Mouse (Mus musculus): ENCODE data around the gene Dtnb. TPM values are rescaled to one million over a fixed set of nuclear protein-coding genes. Genes with fewer than 3 reads are reported as not detected.
A peak's percentile ranks its signal among the peaks of the same experiment; 100 is the strongest.

Dtnb gene
- polyA plus RNA-seq, 1 experiment from 2014 or later: 40.9 TPM

DNA sequence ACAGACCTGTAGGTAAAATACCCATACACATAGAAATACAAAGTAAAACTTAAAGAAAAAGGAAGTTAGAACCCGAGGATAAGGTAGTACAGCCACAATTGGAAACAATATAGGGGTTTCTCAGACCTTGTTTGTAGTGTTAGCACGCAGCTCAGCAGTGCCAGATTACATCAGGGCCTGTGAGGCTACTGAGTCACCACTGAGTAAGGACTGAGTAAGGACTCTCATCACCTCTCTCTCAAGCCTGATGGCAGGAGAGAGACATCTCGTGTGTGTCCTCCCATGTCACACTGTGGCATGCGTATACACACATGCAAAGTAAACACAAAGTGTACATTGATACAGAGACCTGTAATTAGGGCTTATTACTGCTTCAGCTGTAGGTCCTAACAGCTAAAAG, 175.4 kb downstream of the Dtnb start:
- Histone ChIP-seq H3K9me3 (no peaks in the 10 kb centered on the region), H3K4me2 (no peak overlapping the region), H3K9ac (no peak overlapping the region), H3K4me1 (replicated peaks) (0 out of 2 replicates have a peak, but pooled peaks cover 3% of the 10 kb centered on the region), H3K27me3 (no peaks in the 10 kb centered on the region), H3K27ac (no peak overlapping the region), H3K36me3 (peaks cover 9% of the 10 kb centered on the region), H3K4me3 (no peak overlapping the region)
- WGBS: 90% methylated on average over 4 of the region's 4 CpGs
- ATAC-seq (ENCODE audit: low FRiP score): no peak

GRCm38 (mm10) chr12:3755522-3755921, 183.3 kb downstream of the Dtnb start:
- 87% methylated on average over 6 of the region's 6 CpGs for WGBS
- H3K27me3 ChIP-seq: no peaks in the 10 kb centered on the region
- H3K9me3 ChIP-seq: no peaks in the 10 kb centered on the region
- no peak for ATAC-seq (ENCODE audit: low FRiP score)
- no peak overlapping the region for H3K4me2 ChIP-seq
- no peak overlapping the region for H3K9ac ChIP-seq
- H3K27ac ChIP-seq: no peak overlapping the region
- H3K4me1 ChIP-seq (replicated peaks): no peaks in the 10 kb centered on the region
- no peak overlapping the region for H3K4me3 ChIP-seq
- H3K36me3 ChIP-seq: peaks cover 19% of the 10 kb centered on the region

GRCm38 (mm10) chr12:3756216-3756615, 184.0 kb downstream of the Dtnb start:
- no peak for ATAC-seq (ENCODE audit: low FRiP score)

DNA sequence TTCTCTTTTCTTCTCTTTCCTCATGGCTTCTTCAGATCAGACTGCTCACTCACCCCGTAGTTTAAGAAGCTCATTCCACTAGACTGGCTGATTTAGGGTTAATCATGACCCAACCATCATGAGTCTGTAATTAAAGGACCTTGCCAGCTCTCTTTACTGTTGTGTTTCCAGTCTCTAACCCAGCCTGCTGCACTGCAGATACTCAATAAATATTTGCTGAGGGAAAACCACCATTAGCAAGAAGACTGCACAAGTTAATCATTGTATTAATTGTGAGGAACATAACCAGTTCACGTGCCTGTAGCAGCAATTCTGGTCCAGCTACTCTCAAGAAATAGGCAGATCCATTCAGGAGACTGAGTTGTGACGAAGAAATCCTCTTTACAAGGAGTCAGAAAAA, 185.9 kb downstream of the Dtnb start:
- peaks cover 8% of the 10 kb centered on the region for H3K36me3 ChIP-seq
- H3K9ac ChIP-seq: no peak overlapping the region
- no peaks in the 10 kb centered on the region for H3K9me3 ChIP-seq
- peaks cover 12% of the 10 kb centered on the region for H3K4me1 ChIP-seq (replicated peaks)
- WGBS: 83% methylated on average over 3 of the region's 3 CpGs
- H3K4me2 ChIP-seq: no peak overlapping the region
- no peak overlapping the region for H3K4me3 ChIP-seq
- no peak for ATAC-seq (ENCODE audit: low FRiP score)
- H3K27me3 ChIP-seq: no peaks in the 10 kb centered on the region
- H3K27ac ChIP-seq: no peak overlapping the region

More at GRCm38 (mm10) chr12:3756216-3756615, 184.0 kb downstream of the Dtnb start:
- Histone ChIP-seq H3K4me3 (no peak overlapping the region), H3K36me3 (peaks cover 19% of the 10 kb centered on the region), H3K4me2 (no peak overlapping the region), H3K4me1 (replicated peaks) (peaks cover 6% of the 10 kb centered on the region), H3K27me3 (no peaks in the 10 kb centered on the region), H3K27ac (no peak overlapping the region), H3K9ac (no peak overlapping the region), H3K9me3 (no peaks in the 10 kb centered on the region)
- 96% methylated on average over 3 of the region's 3 CpGs for WGBS

DNA sequence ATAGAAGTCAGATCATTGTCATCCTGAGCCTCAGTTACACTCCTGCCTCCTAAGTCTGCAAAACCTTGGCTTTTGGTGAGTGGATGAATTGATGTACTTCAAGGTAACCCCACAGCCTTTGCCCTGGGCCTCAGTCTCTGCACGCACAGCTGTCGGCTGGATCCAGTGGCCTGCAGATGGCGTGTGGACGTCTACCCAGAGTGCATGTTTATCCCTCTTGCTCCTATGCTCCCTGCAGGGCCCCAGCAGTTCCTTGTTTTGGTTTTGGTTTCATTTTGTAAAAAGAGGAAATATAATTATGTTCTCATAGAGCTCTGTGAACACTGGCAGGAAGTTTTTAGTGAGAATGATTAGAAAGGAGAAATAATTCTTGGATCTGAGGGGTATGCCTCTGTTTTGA, 187.2 kb downstream of the Dtnb start:
- no peaks in the 10 kb centered on the region for H3K36me3 ChIP-seq
- WGBS: 65% methylated on average over 4 of the region's 4 CpGs
- no peak overlapping the region for H3K4me3 ChIP-seq
- no peaks in the 10 kb centered on the region for H3K27me3 ChIP-seq
- H3K9me3 ChIP-seq: no peaks in the 10 kb centered on the region
- no peak for ATAC-seq (ENCODE audit: low FRiP score)
- no peak overlapping the region for H3K27ac ChIP-seq
- no peak overlapping the region for H3K4me2 ChIP-seq
- H3K4me1 ChIP-seq (replicated peaks): peaks cover 12% of the 10 kb centered on the region
- no peak overlapping the region for H3K9ac ChIP-seq

- H3K9ac ChIP-seq: peak overlapping the region; percentile 35; the same call in 1 of the 2 replicates
- H3K4me3 ChIP-seq: no peak overlapping the region
- peak; percentile 89 for ATAC-seq (ENCODE audit: low FRiP score)
- 56% methylated on average over 4 of the region's 4 CpGs for WGBS
- H3K36me3 ChIP-seq: no peaks in the 10 kb centered on the region
- H3K27me3 ChIP-seq: no peaks in the 10 kb centered on the region
- H3K9me3 ChIP-seq: no peaks in the 10 kb centered on the region
- peaks cover 12% of the 10 kb centered on the region for H3K4me1 ChIP-seq (replicated peaks)
- H3K4me2 ChIP-seq: no peak overlapping the region
- H3K27ac ChIP-seq: peak overlapping the region; percentile 76
Observed at GRCm38 (mm10) chr12:3760876-3761590, 188.9 kb downstream of the Dtnb start.

DNA sequence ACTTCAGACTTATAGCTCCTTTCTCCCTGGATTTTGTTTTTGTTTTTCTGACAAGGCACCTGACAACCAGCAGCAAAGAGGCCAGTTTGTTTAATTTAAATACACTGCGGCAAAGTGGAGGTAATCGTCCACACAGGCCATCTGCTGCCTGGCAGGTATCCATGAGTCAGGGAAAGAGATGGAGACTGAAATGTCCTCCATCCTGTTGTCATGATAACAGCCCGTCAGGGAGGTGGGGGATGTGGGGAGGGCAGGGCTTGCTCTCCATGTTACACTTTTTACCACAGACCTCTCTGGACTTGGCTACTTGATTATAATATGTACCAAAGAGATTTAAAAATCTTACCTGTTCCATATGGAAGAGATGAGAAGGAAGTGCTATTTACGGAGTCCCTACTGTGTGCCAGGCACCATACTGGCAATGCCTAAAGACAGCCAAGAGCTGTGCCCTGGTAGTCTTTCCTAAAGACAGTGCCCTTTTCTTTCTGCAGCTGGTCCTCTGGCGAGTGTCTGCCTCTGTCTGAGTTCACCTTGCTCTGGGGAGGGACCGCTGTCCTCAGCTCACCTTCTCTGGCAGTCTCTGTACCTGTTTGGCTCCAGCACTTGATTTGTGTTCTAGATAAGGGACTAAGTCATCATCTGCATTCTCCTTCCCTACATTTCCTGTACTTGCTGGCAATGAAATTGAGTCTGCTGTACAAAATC, 189.6 kb downstream of the Dtnb start:
- no peak overlapping the region for H3K4me2 ChIP-seq
- H3K27me3 ChIP-seq: no peaks in the 10 kb centered on the region
- H3K9ac ChIP-seq: no peak overlapping the region; the same call in 1 of the 2 replicates
- ATAC-seq (ENCODE audit: low FRiP score): peak; percentile 73; the same call in 1 of the 2 replicates
- peak overlapping the region; percentile 76 for H3K27ac ChIP-seq
- H3K4me3 ChIP-seq: no peak overlapping the region
- 70% methylated on average over 6 of the region's 6 CpGs for WGBS
- peaks cover 12% of the 10 kb centered on the region for H3K4me1 ChIP-seq (replicated peaks)
- no peaks in the 10 kb centered on the region for H3K36me3 ChIP-seq
- no peaks in the 10 kb centered on the region for H3K9me3 ChIP-seq

DNA sequence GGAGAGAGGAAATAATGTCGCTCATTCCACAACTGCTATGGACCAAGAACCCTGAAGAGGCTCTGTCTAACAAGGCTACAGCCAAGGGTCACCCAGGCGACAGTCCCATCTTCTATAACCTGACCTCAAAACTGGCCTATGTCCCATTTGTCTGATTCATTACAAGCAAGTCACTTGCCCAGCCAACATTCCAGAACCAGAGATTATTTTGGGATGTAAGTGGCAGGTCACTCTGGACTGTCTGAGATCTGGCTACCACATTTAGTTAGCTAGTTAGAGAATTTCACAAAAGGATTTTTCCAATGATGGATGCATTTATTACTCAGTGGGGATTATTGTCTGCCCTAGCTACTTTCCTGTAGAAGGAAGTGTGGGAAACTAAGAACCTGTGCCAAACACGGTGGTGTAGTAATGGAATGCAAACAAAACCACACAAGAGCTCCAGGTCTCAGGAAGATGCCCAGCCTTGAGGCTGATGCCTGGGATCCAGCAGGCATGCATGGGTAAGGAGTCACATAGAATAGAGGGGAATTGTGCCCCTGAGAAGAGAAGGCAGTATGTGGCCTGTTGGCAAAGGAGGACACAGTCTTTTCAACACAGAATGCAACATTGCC, 192.1 kb downstream of the Dtnb start:
- no peaks in the 10 kb centered on the region for H3K36me3 ChIP-seq
- no peaks in the 10 kb centered on the region for H3K27me3 ChIP-seq
- no peak overlapping the region for H3K9ac ChIP-seq
- 86% methylated on average over 3 of the region's 3 CpGs for WGBS
- H3K4me3 ChIP-seq: no peak overlapping the region
- no peak overlapping the region for H3K27ac ChIP-seq
- no peak overlapping the region for H3K4me2 ChIP-seq
- H3K9me3 ChIP-seq: no peaks in the 10 kb centered on the region
- peaks cover 12% of the 10 kb centered on the region for H3K4me1 ChIP-seq (replicated peaks)
- no peak for ATAC-seq (ENCODE audit: low FRiP score)

DNA sequence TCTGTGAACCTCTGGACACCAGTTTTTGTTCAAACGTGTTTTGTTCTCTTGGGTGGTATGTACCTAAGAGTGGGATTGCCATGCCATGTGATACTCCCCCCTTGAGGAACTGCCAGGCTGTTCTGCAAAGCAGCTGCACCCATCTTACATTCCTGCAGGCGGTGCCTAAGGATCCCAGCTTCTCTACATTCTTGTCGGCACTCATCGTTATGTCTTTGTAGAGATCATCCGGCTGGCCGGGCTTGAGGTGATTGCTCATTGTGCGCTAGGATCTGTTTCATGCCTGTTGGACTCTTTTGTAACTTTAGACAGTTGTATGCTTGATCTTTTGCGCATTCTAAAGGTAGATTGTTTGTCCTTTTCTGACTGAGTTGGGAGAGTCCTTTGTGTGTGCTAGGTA, 195.2 kb downstream of the Dtnb start:
- Histone ChIP-seq H3K9ac (no peak overlapping the region), H3K9me3 (no peaks in the 10 kb centered on the region), H3K4me3 (no peak overlapping the region), H3K36me3 (no peaks in the 10 kb centered on the region), H3K4me1 (replicated peaks) (no peaks in the 10 kb centered on the region), H3K4me2 (no peak overlapping the region), H3K27me3 (no peaks in the 10 kb centered on the region), H3K27ac (no peak overlapping the region)
- no peak for ATAC-seq (ENCODE audit: low FRiP score)
- 43% methylated on average over 8 of the region's 8 CpGs for WGBS

DNA sequence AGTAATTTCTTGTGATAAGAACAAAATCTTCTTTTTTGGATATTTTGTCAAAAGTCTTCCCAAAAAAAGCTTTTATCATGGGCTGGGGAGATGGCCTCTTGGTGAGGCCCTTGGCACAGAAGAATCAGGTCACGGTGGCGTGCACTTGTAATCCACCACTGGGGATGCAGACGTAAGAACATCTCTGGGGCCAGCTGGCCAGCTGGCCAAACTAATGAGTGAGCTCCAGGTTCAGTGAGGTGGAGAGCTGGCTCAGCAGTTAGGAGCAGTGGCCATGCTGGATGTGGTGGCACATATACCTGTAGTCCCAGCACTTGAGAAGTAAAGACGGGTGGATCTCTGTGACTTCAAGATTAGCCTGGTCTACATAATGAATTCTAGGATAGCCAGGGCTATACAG, 196.2 kb downstream of the Dtnb start:
- Histone ChIP-seq H3K27ac (no peak overlapping the region), H3K4me2 (no peak overlapping the region), H3K4me1 (replicated peaks) (no peaks in the 10 kb centered on the region), H3K27me3 (no peaks in the 10 kb centered on the region), H3K36me3 (peaks cover 8% of the 10 kb centered on the region), H3K4me3 (no peak overlapping the region), H3K9me3 (no peaks in the 10 kb centered on the region), H3K9ac (no peak overlapping the region)
- ATAC-seq (ENCODE audit: low FRiP score): no peak
- WGBS: 90% methylated on average over 4 of the region's 4 CpGs

- no peak overlapping the region for H3K4me2 ChIP-seq
- WGBS: 65% methylated on average over 2 of the region's 2 CpGs
- ATAC-seq (ENCODE audit: low FRiP score): no peak
Observed at GRCm38 (mm10) chr12:3770546-3770945, 198.4 kb downstream of the Dtnb start.

GRCm38 (mm10) chr12:3771080-3771479, 198.9 kb downstream of the Dtnb start:
- no peaks in the 10 kb centered on the region for H3K4me1 ChIP-seq (replicated peaks)

More at GRCm38 (mm10) chr12:3770546-3770945, 198.4 kb downstream of the Dtnb start:
- Histone ChIP-seq H3K4me3 (no peak overlapping the region), H3K27ac (no peak overlapping the region), H3K36me3 (peaks cover 20% of the 10 kb centered on the region), H3K9me3 (no peaks in the 10 kb centered on the region), H3K4me1 (replicated peaks) (no peaks in the 10 kb centered on the region), H3K27me3 (no peaks in the 10 kb centered on the region), H3K9ac (no peak overlapping the region)

More at GRCm38 (mm10) chr12:3771080-3771479, 198.9 kb downstream of the Dtnb start:
- H3K4me3 ChIP-seq: no peak overlapping the region
- H3K27ac ChIP-seq: no peak overlapping the region
- no peaks in the 10 kb centered on the region for H3K9me3 ChIP-seq
- 92% methylated on average over 2 of the region's 2 CpGs for WGBS
- no peak overlapping the region for H3K4me2 ChIP-seq
- H3K27me3 ChIP-seq: no peaks in the 10 kb centered on the region
- ATAC-seq (ENCODE audit: low FRiP score): no peak
- H3K9ac ChIP-seq: no peak overlapping the region
- peaks cover 20% of the 10 kb centered on the region for H3K36me3 ChIP-seq
